Mouse (Mus musculus) left cerebral cortex, postnatal 36 days (tissue): ENCODE data around the gene Nfatc4. TPM values are rescaled to one million over a fixed set of nuclear protein-coding genes. Genes with fewer than 3 reads are reported as not detected.

ENCODE experiments used
- DNase-seq, 2 experiments: peaks; one replicate each; pipeline ENCODE4 v3.0.0; 2021 to 2022; ENCODE audit warnings: low spot score in 2 of 2, mixed read lengths in 1 of 2
- intact Hi-C: fragments of 180-260 bp; cut with DNase I; formaldehyde crosslinking; loops from one replicate; pipeline ENCODE4 v1.15.1; 2025
- total RNA-seq, 2 experiments: library from RNA; stranded (reverse); gene quantifications; 2 replicates each; pipeline ENCODE4 v1.2.3; 2021

Nfatc4 gene
- total RNA-seq, 2 experiments from 2014 or later = 1.8 TPM

- intact Hi-C loops = loop anchor here (5.0 kb wide), 1 partner anchor 97 kb away; no protein-coding TSS in a partner anchor
- DNase-seq = no peak
Observed at GRCm38 (mm10) chr14:55819845-55820405, 3.0 kb upstream of the Nfatc4 start.

- no peak for DNase-seq
- intact Hi-C loops = loop anchor here (5.0 kb wide), 1 partner anchor 97 kb away; no protein-coding TSS in a partner anchor
Observed at GRCm38 (mm10) chr14:55820576-55820975, 2.4 kb upstream of the Nfatc4 start.

- peak in 1 of 2 experiments; percentile 42 for DNase-seq
- intact Hi-C loops = loop anchor here (2.0 to 5.0 kb wide), 2 partner anchors 42 to 95 kb away; no protein-coding TSS in a partner anchor
Observed at GRCm38 (mm10) chr14:55822435-55822990, 431 bp upstream of the Nfatc4 start.

- intact Hi-C loops = loop anchor here (5.0 kb wide), 1 partner anchor 93 kb away; no protein-coding TSS in a partner anchor
- DNase-seq = no peak
Observed at GRCm38 (mm10) chr14:55824001-55824480, 1.1 kb downstream of the Nfatc4 start.

- DNase-seq = no peak
- intact Hi-C loops = loop anchor here (5.0 kb wide), 1 partner anchor 93 kb away; no protein-coding TSS in a partner anchor
Observed at GRCm38 (mm10) chr14:55824481-55825215, 1.7 kb downstream of the Nfatc4 start.

- intact Hi-C loops = no loop called here
- DNase-seq = no peak
Observed at GRCm38 (mm10) chr14:55825216-55826051, 2.5 kb downstream of the Nfatc4 start.

GRCm38 (mm10) chr14:55826142-55826541 is 3.2 kb downstream of the Nfatc4 start:
- intact Hi-C loops = no loop called here
- no peak for DNase-seq

- no peak for DNase-seq
- intact Hi-C loops = no loop called here
Observed at GRCm38 (mm10) chr14:55826551-55827340, 3.8 kb downstream of the Nfatc4 start.

- intact Hi-C loops = no loop called here
- DNase-seq = no peak
Observed at GRCm38 (mm10) chr14:55828716-55829263, 5.8 kb downstream of the Nfatc4 start.

GRCm38 (mm10) chr14:55829854-55830253 is 6.9 kb downstream of the Nfatc4 start:
- intact Hi-C loops = no loop called here
- DNase-seq = no peak

- intact Hi-C loops = no loop called here
- no peak for DNase-seq
Observed at GRCm38 (mm10) chr14:55830331-55830730, 7.4 kb downstream of the Nfatc4 start.

- intact Hi-C loops = no loop called here
- no peak for DNase-seq
Observed at GRCm38 (mm10) chr14:55833126-55833525, 10.2 kb downstream of the Nfatc4 start.

GRCm38 (mm10) chr14:55834808-55835533 is 12.0 kb downstream of the Nfatc4 start:
- intact Hi-C loops = no loop called here
- DNase-seq = no peak

GRCm38 (mm10) chr14:55838312-55838711 is 15.4 kb downstream of the Nfatc4 start:
- intact Hi-C loops = no loop called here

GRCm38 (mm10) chr14:55838740-55839139 is 15.8 kb downstream of the Nfatc4 start:
- intact Hi-C loops = no loop called here

More at GRCm38 (mm10) chr14:55838312-55838711, 15.4 kb downstream of the Nfatc4 start:
- DNase-seq = no peak

GRCm38 (mm10) chr14:55840853-55841366 is 18.0 kb downstream of the Nfatc4 start:
- no peak for DNase-seq
- intact Hi-C loops = no loop called here

More at GRCm38 (mm10) chr14:55838740-55839139, 15.8 kb downstream of the Nfatc4 start:
- no peak for DNase-seq

GRCm38 (mm10) chr14:55842794-55843193 is 19.9 kb downstream of the Nfatc4 start:
- intact Hi-C loops = no loop called here
- no peak for DNase-seq
